Mouse (Mus musculus) CH12.LX (cell line): ENCODE results near the gene Crls1.
A peak's percentile ranks its signal among the peaks of the same experiment; 100 is the strongest.

ENCODE experiments used
- CHD2 ChIP-seq: IDR thresholded peaks from 2 replicates; pipeline ENCODE4 v1.6.1; 2011; ENCODE audit warnings: low read length, improper control_type of control experiment
- CTCF ChIP-seq, 2 experiments: IDR thresholded peaks in 1 of 2; conservative IDR thresholded peaks in 1 of 2; 2 replicates each; pipeline ENCODE4 v1.5.1; 2011 to 2012; ENCODE audit warnings: low read depth in 2 of 2, low read length in 2 of 2, improper control_type of control experiment in 1 of 2, inconsistent platforms in 1 of 2, mild to moderate bottlenecking in 1 of 2, moderate library complexity in 1 of 2
- EP300 ChIP-seq: IDR thresholded peaks from 2 replicates; pipeline ENCODE4 v1.6.1; 2011; ENCODE audit warnings: low read length, improper control_type of control experiment
- JUND ChIP-seq: conservative IDR thresholded peaks from 2 replicates; pipeline ENCODE4 v1.6.1; 2011; ENCODE audit warnings: low read depth, low read length, improper control_type of control experiment
- MAFK ChIP-seq: IDR thresholded peaks from 2 replicates; pipeline ENCODE4 v1.6.1; 2011; ENCODE audit warnings: low read length, improper control_type of control experiment; ENCODE audit not compliant: insufficient replicate concordance
- MYC ChIP-seq: IDR thresholded peaks from 2 replicates; pipeline ENCODE4 v1.6.1; 2011; ENCODE audit warnings: low read depth, mild to moderate bottlenecking, improper control_type of control experiment, low read length
- POLR2A ChIP-seq: IDR thresholded peaks from 2 replicates; pipeline ENCODE4 v1.6.1; 2011; ENCODE audit warnings: low read depth, mild to moderate bottlenecking, improper control_type of control experiment, low read length
- RCOR1 ChIP-seq: conservative IDR thresholded peaks from 2 replicates; pipeline ENCODE4 v1.6.1; 2012; ENCODE audit warnings: low read depth, mild to moderate bottlenecking, inconsistent platforms, low read length, improper control_type of control experiment
- SMC3 ChIP-seq: IDR thresholded peaks from 2 replicates; pipeline ENCODE4 v1.6.1; 2011; ENCODE audit warnings: low read depth, low read length, improper control_type of control experiment
- TBP ChIP-seq: conservative IDR thresholded peaks from 2 replicates; pipeline ENCODE4 v1.6.1; 2011; ENCODE audit warnings: low read depth, low read length, improper control_type of control experiment
- ZC3H11A ChIP-seq: IDR thresholded peaks from 2 replicates; pipeline ENCODE4 v1.6.1; 2012; ENCODE audit warnings: low read depth, mild to moderate bottlenecking, inconsistent platforms, low read length, improper control_type of control experiment
- ZKSCAN1 ChIP-seq: IDR thresholded peaks from 2 replicates; pipeline ENCODE4 v1.6.1; 2012; ENCODE audit warnings: low read depth, inconsistent platforms, low read length, improper control_type of control experiment, borderline replicate concordance

DNA sequence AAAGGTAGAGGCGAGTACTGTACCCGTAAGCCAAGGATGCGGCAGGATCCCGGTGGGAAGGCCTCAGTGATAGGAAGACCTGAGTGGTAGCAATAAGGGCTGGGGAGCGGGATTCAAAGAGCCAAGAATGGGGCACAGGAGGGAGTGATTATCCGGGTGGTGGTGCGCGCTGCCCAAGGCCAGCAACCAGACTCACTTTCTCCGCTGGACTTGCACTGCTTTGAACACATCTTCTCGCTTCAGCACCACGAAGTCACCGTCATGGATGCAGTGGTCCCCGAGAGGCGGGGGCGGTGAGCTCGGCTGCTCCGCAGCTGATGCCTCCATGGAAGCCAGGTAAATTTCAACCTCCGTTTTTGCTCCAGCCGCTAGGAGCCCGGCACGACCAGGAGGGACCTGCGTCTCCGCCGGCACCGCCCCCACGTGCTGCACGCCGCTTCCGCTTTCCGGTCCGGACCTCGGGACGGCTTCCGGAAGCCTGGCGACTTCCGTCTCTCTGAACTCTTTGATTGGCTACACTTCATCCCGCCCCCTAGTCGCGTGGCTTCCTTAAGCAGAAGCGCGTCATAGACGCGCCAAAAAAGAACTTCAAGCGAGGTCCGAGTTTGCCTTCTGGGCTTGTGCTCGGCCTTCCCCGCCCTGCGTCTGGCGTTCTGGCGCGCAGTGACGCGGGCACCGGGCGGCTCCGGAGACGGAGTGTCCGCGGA, 30.7 kb upstream of the Crls1 start, which contains the start of the genes Trmt6 and Mcm8:
- TF ChIP-seq CTCF (conservative IDR thresholded peaks at IDR 0.05 in 1 of 2, IDR thresholded peaks at IDR 0.05 in 1 of 2; ENCODE audit: low read depth in 2 of 2, low read length in 2 of 2): 0 out of 4 replicates have a peak, but pooled peaks of 1 of the 2 experiments have one; percentile 12
- peak; percentile 92 for TF ChIP-seq POLR2A
- TF ChIP-seq MAFK: no peak
- no peak for TF ChIP-seq ZC3H11A
- TF ChIP-seq RCOR1: no peak
- TF ChIP-seq EP300: no peak
- no peak for TF ChIP-seq SMC3
- peak; percentile 82 for TF ChIP-seq TBP
- TF ChIP-seq JUND: no peak
- TF ChIP-seq ZKSCAN1: no peak
- TF ChIP-seq MYC: peak; percentile 96
- TF ChIP-seq CHD2: peak; percentile 62; the same call in 1 of the 2 replicates
